Mouse (Mus musculus) midbrain, embryonic 10.5 days (tissue): ENCODE data around the gene P2ry10. TPM values are rescaled to one million over a fixed set of nuclear protein-coding genes. Genes with fewer than 3 reads are reported as not detected.

Experiments
- DNase-seq: peaks from one replicate; pipeline ENCODE4 v3.0.0-alpha.2; 2017; ENCODE audit warnings: low spot score
- H3K27ac ChIP-seq: fragments of 300-500 bp; sonication (generic); replicated peaks from 2 replicates; pipeline ENCODE4 v1.5.1; 2016; ENCODE audit warnings: mild to moderate bottlenecking
- H3K27me3 ChIP-seq: fragments of 300-500 bp; sonication (generic); 2 replicates; pipeline ENCODE4 v1.6.1; 2016; ENCODE audit warnings: low read depth, mild to moderate bottlenecking; ENCODE audit not compliant: poor library complexity, severe bottlenecking
- H3K36me3 ChIP-seq: fragments of 300-500 bp; sonication (generic); 2 replicates; pipeline ENCODE4 v1.6.1; 2016; ENCODE audit warnings: mild to moderate bottlenecking, moderate library complexity
- H3K4me1 ChIP-seq: fragments of 300-500 bp; sonication (generic); 2 replicates; pipeline ENCODE4 v1.6.1; 2016
- H3K4me3 ChIP-seq: fragments of 300-500 bp; sonication (generic); 2 replicates; pipeline ENCODE4 v1.5.1; 2016; ENCODE audit warnings: mild to moderate bottlenecking, moderate library complexity
- H3K9me3 ChIP-seq: fragments of 300-500 bp; sonication (generic); replicated peaks from 2 replicates; pipeline ENCODE4 v1.6.1; 2016; ENCODE audit warnings: mild to moderate bottlenecking
- WGBS: fragments of 180-500 bp; shearing (Covaris S2); methylation state at CpG from one replicate; pipeline ENCODE4 v1.1.7; 2016; 5-methylcytosine and 5-hydroxymethylcytosine counted together
- polyA plus RNA-seq: library from polyadenylated mRNA; unstranded; fragments of >200 nt; fragmentation: Nextera tagmentation; extraction: Ambion mirVana; gene quantifications from 2 replicates; pipeline ENCODE4 v1.2.1, GENCODE M21; 2016

Gene P2ry10
- polyA plus RNA-seq, 1 experiment from 2014 or later = not detected

- WGBS = 78% methylated on average over 4 of the region's 4 CpGs
- no peaks in the 10 kb centered on the region for H3K36me3 ChIP-seq
- H3K4me1 ChIP-seq = no peaks in the 10 kb centered on the region
- no peak for DNase-seq
- no peaks in the 10 kb centered on the region for H3K9me3 ChIP-seq
- H3K27ac ChIP-seq = no peak overlapping the region
- no peak overlapping the region for H3K4me3 ChIP-seq
- H3K27me3 ChIP-seq = peaks cover 51% of the 10 kb centered on the region
Measured at GRCm38 (mm10) chrX:107149391-107149993, 61.2 kb downstream of the P2ry10 start.

GRCm38 (mm10) chrX:107150027-107150426 lies 61.7 kb downstream of the P2ry10 start:
- Histone ChIP-seq H3K36me3 (no peaks in the 10 kb centered on the region), H3K4me3 (no peak overlapping the region), H3K27ac (no peak overlapping the region), H3K9me3 (no peaks in the 10 kb centered on the region), H3K4me1 (no peaks in the 10 kb centered on the region), H3K27me3 (peaks cover 49% of the 10 kb centered on the region)
- 56% methylated on average over 5 of the region's 5 CpGs for WGBS
- DNase-seq = no peak

GRCm38 (mm10) chrX:107150752-107151515 lies 62.6 kb downstream of the P2ry10 start:
- Histone ChIP-seq H3K4me3 (no peak overlapping the region), H3K36me3 (no peaks in the 10 kb centered on the region), H3K27ac (no peak overlapping the region), H3K9me3 (no peaks in the 10 kb centered on the region), H3K27me3 (peaks cover 49% of the 10 kb centered on the region), H3K4me1 (no peaks in the 10 kb centered on the region)
- no peak for DNase-seq
- WGBS = 60% methylated on average over 4 of the region's 4 CpGs

Other genes with a start within 250 kb of the P2ry10 start
- 0.41 and 1.8 TPM in 2 replicates for gene Rtl3, start 247.8 kb upstream of the P2ry10 start, polyA plus RNA-seq
- 11.5 and 12.8 TPM in 2 replicates for gene Lpar4, start 167.9 kb upstream of the P2ry10 start, polyA plus RNA-seq
- 0.30 and 0.31 TPM in 2 replicates for gene P2ry10b, start 60.4 kb downstream of the P2ry10 start, polyA plus RNA-seq
- gene Gpr174, start 167.4 kb downstream of the P2ry10 start, polyA plus RNA-seq = not detected in 2 replicates